In the genomic region with DNA sequence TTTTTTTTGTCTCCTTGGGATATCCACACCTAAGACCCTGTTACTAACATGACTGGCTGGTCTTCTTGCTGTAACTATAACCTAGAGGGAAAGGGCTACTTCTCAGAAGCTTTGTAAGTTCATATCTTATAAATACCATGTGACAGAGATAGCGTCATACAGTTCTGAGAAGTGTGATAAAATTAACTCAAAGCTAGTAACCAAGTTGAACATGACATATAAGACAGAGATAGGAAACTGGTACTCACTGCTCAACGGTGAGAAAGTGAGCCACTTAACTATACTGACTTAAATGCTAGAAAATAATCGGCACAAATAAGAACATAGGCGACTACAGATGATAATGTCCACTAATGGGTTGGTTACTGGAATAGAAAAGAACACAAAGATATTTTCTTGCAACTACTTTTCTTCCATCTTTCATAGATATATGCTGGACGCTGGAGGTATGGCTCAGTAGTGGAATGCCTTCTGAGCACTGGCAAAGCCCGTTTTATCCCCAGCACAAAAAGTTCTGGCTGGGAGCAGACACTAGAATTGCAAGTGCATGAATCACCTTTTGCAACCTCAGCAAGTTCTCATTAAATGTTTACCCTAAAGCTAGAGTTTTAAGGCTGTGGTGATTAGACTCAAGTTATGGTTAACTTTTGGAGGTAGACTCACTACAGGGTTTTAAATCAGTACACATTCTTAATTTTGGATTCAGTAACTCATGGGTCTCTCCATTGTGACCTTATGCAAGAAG, we compare ENCODE assay signal across 9 mouse cellular contexts. TPM values are rescaled to one million over a fixed set of nuclear protein-coding genes. Genes with fewer than 3 reads are reported as not detected.
DNase-seq lines count a peak whose midpoint lies in the region; ATAC-seq and TF ChIP-seq lines count a peak whose summit lies in the region.
"Had no signal": no experiment of that assay in that cellular context is flagged by ENCODE, and none has a peak within 500 bp of the region (broad histone marks: within the 10 kb centered on the region; RNA-seq: fewer than 3 reads in every experiment).

No protein-coding gene starts in this region.

- H3K9ac ChIP-seq in heart, embryonic 15.5 days: peak overlapping the region; percentile 96
- no peak overlapping the region for H3K9ac ChIP-seq in hindbrain, embryonic 15.5 days
- no peak overlapping the region for H3K9ac ChIP-seq in midbrain, embryonic 13.5 days (replicated peaks)

- CTCF ChIA-PET in Patski (lab: Charles Lee): interaction anchor here (1.0 to 1.1 kb wide), 2 partner anchors 9 to 29 kb away, joined by 3 to 4 read pairs; no protein-coding TSS in a partner anchor

- POLR2A ChIA-PET in Patski (lab: Charles Lee): interaction anchor here (0.6 to 0.8 kb wide), 8 partner anchors 8 to 247 kb away, joined by 3 to 10 read pairs (median 6); no protein-coding TSS in a partner anchor

- no peak for DNase-seq in heart, postnatal 14 days
- no peak for DNase-seq in Patski (ENCODE audit: low read depth, low spot score)
- DNase-seq in left cerebral cortex, adult 11 months (ENCODE audit: low spot score): no peak
- DNase-seq: cerebellum, postnatal 14 days had no signal

- TF ChIP-seq CTCF in Patski (IDR thresholded peaks at IDR 0.05): no peak

- no peaks in the 10 kb centered on the region for H3K9me3 ChIP-seq in heart, embryonic 15.5 days (replicated peaks)
- H3K9me3 ChIP-seq in hindbrain, embryonic 15.5 days: no peaks in the 10 kb centered on the region
- no peaks in the 10 kb centered on the region for H3K9me3 ChIP-seq in midbrain, embryonic 13.5 days

- peak overlapping the region; percentile 95 for H3K4me3 ChIP-seq in heart, embryonic 15.5 days
- peak overlapping the region; percentile 91 for H3K4me3 ChIP-seq in hindbrain, embryonic 15.5 days
- peak overlapping the region; percentile 96; the same call in 1 of the 2 replicates for H3K4me3 ChIP-seq in midbrain, embryonic 13.5 days (replicated peaks)

- ATAC-seq in heart, embryonic 15.5 days (replicated peaks; ENCODE audit: insufficient number of reproducible peaks, insufficient read depth, low FRiP score, low read depth): no peak
- ATAC-seq in Patski: peak; percentile 49
- ATAC-seq in hindbrain, embryonic 15.5 days (ENCODE audit: low FRiP score, low read depth): no peak
- ATAC-seq in midbrain, embryonic 13.5 days: no peak
- ATAC-seq in CD4-positive, CD25-positive, alpha-beta regulatory T cell, adult 4 months: no peak
- ATAC-seq in megakaryocyte progenitor cell, adult 5-6 weeks (replicated peaks; ENCODE audit: poor library complexity): no peak

- peak overlapping the region; percentile 77 for H3K4me2 ChIP-seq in heart, embryonic 15.5 days
- H3K4me2 ChIP-seq in hindbrain, embryonic 15.5 days: peak overlapping the region; percentile 87
- H3K4me2 ChIP-seq in midbrain, embryonic 13.5 days (replicated peaks): peak overlapping the region; percentile 80

- in situ Hi-C loops in Patski (cut with MboI; ENCODE audit: low pct_unique_long_range_greater_than_20kb): loop anchor here (25.0 kb wide), 1 partner anchor 750 kb away; a partner anchor contains a TSS

- WGBS in heart, embryonic 15.5 days: 55% methylated on average over 6 of the region's 6 CpGs
- 84% methylated on average over 6 of the region's 6 CpGs for whole genome bisulfite sequencing in hindbrain, embryonic 15.5 days
- 89% methylated on average over 6 of the region's 6 CpGs for WGBS in midbrain, embryonic 13.5 days

- peaks cover 22% of the 10 kb centered on the region for H3K4me1 ChIP-seq in heart, embryonic 15.5 days (replicated peaks)
- peaks cover 16% of the 10 kb centered on the region for H3K4me1 ChIP-seq in hindbrain, embryonic 15.5 days (replicated peaks)
- H3K4me1 ChIP-seq in midbrain, embryonic 13.5 days (replicated peaks): peaks cover 24% of the 10 kb centered on the region

- H3K27ac ChIP-seq in heart, embryonic 15.5 days: no peak overlapping the region
- H3K27ac ChIP-seq in hindbrain, embryonic 15.5 days (replicated peaks): no peak overlapping the region
- H3K27ac ChIP-seq in midbrain, embryonic 13.5 days: no peak overlapping the region

- H3K27me3 ChIP-seq in heart, embryonic 15.5 days: no peaks in the 10 kb centered on the region
- H3K27me3 ChIP-seq in Patski: no peaks in the 10 kb centered on the region
- no peaks in the 10 kb centered on the region for H3K27me3 ChIP-seq in hindbrain, embryonic 15.5 days
- H3K27me3 ChIP-seq in midbrain, embryonic 13.5 days: no peaks in the 10 kb centered on the region

- peaks cover 21% of the 10 kb centered on the region for H3K36me3 ChIP-seq in heart, embryonic 15.5 days
- H3K36me3 ChIP-seq in hindbrain, embryonic 15.5 days: peaks cover 20% of the 10 kb centered on the region
- peaks cover 32% of the 10 kb centered on the region for H3K36me3 ChIP-seq in midbrain, embryonic 13.5 days

- intact Hi-C loops in heart, postnatal 14 days (cut with DNase I): no loop called here

RNA-seq across cellular contexts. Expression of a gene that starts 1.4 kb away (rescaled TPM):
- polyA plus RNA-seq in heart, embryonic 15.5 days (2015; fragmentation: Nextera tagmentation; extraction: Ambion mirVana): 16.4 and 21.3 TPM in 2 replicates
- 10 to 100 TPM; 75.6 to 75.8 TPM for total RNA-seq in heart, postnatal 14 days (2021)
- 82.4 TPM for polyA plus RNA-seq in Patski (2021)
- 12.4 TPM in 2 replicates for polyA plus RNA-seq in hindbrain, embryonic 15.5 days (2015; fragmentation: Nextera tagmentation; extraction: Ambion mirVana)
- polyA plus RNA-seq in midbrain, embryonic 13.5 days (2015; fragmentation: Nextera tagmentation; extraction: Ambion mirVana): 12.6 and 13.5 TPM in 2 replicates
- 10 to 100 TPM; 11.2 to 13.9 TPM for polyA plus RNA-seq in CD4-positive, CD25-positive, alpha-beta regulatory T cell, adult 4 months (2017; shearing (Covaris generic))
- total RNA-seq in megakaryocyte progenitor cell, adult 5-6 weeks (2015): 34.0 and 36.1 TPM in 2 replicates
- total RNA-seq in megakaryocyte progenitor cell, adult 5-6 weeks (2017): 20.4 and 23.6 TPM in 2 replicates

RNA-seq across cellular contexts. Expression of a gene that starts 36.9 kb away (rescaled TPM):
- polyA plus RNA-seq in heart, embryonic 15.5 days (2015; fragmentation: Nextera tagmentation; extraction: Ambion mirVana): 240 and 248 TPM in 2 replicates
- total RNA-seq in heart, postnatal 14 days (2021): 100 to 1,000 TPM; 150 to 157 TPM
- 238 TPM for polyA plus RNA-seq in Patski (2021)
- 186 and 195 TPM in 2 replicates for polyA plus RNA-seq in hindbrain, embryonic 15.5 days (2015; fragmentation: Nextera tagmentation; extraction: Ambion mirVana)
- polyA plus RNA-seq in midbrain, embryonic 13.5 days (2015; fragmentation: Nextera tagmentation; extraction: Ambion mirVana): 181 and 189 TPM in 2 replicates
- polyA plus RNA-seq in CD4-positive, CD25-positive, alpha-beta regulatory T cell, adult 4 months (2017; shearing (Covaris generic)): 100 to 1,000 TPM; 211 to 243 TPM
- 327 and 328 TPM in 2 replicates for total RNA-seq in megakaryocyte progenitor cell, adult 5-6 weeks (2015)
- 142 and 176 TPM in 2 replicates for total RNA-seq in megakaryocyte progenitor cell, adult 5-6 weeks (2017)

RNA-seq across cellular contexts. Expression of a gene that starts 49.3 kb away (rescaled TPM):
- polyA plus RNA-seq in heart, embryonic 15.5 days (2015; fragmentation: Nextera tagmentation; extraction: Ambion mirVana): 1.3 and 1.5 TPM in 2 replicates
- total RNA-seq in heart, postnatal 14 days (2021): 1 to 10 TPM; 1.5 to 2.2 TPM
- 3.9 TPM for polyA plus RNA-seq in Patski (2021)
- 1.7 and 2.2 TPM in 2 replicates for polyA plus RNA-seq in hindbrain, embryonic 15.5 days (2015; fragmentation: Nextera tagmentation; extraction: Ambion mirVana)
- polyA plus RNA-seq in midbrain, embryonic 13.5 days (2015; fragmentation: Nextera tagmentation; extraction: Ambion mirVana): 1.3 TPM in 2 replicates
- under 1 TPM; 0.39 to 0.65 TPM for polyA plus RNA-seq in CD4-positive, CD25-positive, alpha-beta regulatory T cell, adult 4 months (2017; shearing (Covaris generic))
- not detected in 2 replicates for total RNA-seq in megakaryocyte progenitor cell, adult 5-6 weeks (2015)
- not detected in 2 replicates for total RNA-seq in megakaryocyte progenitor cell, adult 5-6 weeks (2017)

RNA-seq across cellular contexts. Expression of a gene that starts 49.5 kb away (rescaled TPM):
- polyA plus RNA-seq in heart, embryonic 15.5 days (2015; fragmentation: Nextera tagmentation; extraction: Ambion mirVana): 57.5 and 71.7 TPM in 2 replicates
- total RNA-seq in heart, postnatal 14 days (2021): 10 to 100 TPM; 19.2 to 20.3 TPM
- 19.9 TPM for polyA plus RNA-seq in Patski (2021)
- 51.3 and 56.1 TPM in 2 replicates for polyA plus RNA-seq in hindbrain, embryonic 15.5 days (2015; fragmentation: Nextera tagmentation; extraction: Ambion mirVana)
- 68.1 and 71.4 TPM in 2 replicates for polyA plus RNA-seq in midbrain, embryonic 13.5 days (2015; fragmentation: Nextera tagmentation; extraction: Ambion mirVana)
- polyA plus RNA-seq in CD4-positive, CD25-positive, alpha-beta regulatory T cell, adult 4 months (2017; shearing (Covaris generic)): 10 to 100 TPM; 55.7 to 59.0 TPM
- total RNA-seq in megakaryocyte progenitor cell, adult 5-6 weeks (2015): 52.4 and 52.8 TPM in 2 replicates
- 40.4 and 54.5 TPM in 2 replicates for total RNA-seq in megakaryocyte progenitor cell, adult 5-6 weeks (2017)
